Mouse (Mus musculus): ENCODE data around the gene Hoxb3.

Gene Hoxb3

DNA sequence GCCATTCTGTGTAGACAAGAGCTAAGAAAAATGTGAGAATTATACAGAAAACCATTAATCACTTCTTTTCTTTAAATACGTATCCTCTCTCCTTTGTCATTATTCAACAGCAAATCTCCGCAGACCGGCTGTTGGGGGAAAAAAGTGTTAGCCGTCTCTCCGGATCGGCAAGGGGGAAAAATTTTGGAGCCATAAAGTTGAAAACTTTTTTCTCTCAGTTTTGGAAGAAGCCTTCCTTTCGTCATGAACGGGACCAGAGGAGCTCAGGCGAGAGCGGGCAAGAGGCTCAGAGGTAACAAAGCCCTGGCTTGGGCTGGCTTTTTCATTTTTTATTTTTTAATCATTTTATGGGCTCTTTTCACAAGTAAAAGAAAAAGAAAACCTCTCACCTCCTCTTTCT, at the start of gene Hoxb3:
TSS of gene Hoxb3 (plus strand) at position 173 of the 400 bp plus-strand sequence.
- no peak for DNase-seq (ENCODE audit: extremely low read depth, low read depth, low spot score)

DNA sequence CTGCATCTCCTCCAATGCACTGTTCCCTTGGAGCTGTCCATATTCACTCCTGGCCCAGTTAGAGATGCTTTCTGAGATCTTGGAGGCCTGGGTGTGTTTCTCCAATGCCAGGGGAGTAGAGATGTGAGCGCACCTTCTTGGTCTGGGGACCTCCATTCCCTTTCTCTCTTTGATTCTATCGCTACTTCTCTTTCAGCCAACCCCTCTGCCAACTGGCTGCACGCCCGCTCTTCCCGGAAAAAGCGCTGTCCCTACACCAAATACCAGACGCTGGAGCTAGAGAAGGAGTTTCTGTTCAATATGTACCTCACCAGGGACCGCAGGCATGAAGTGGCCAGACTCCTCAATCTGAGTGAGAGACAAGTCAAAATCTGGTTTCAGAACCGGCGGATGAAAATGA, 48.7 kb upstream of the Hoxb3 start:
- no peak for DNase-seq (ENCODE audit: extremely low read depth, low read depth, low spot score)

DNA sequence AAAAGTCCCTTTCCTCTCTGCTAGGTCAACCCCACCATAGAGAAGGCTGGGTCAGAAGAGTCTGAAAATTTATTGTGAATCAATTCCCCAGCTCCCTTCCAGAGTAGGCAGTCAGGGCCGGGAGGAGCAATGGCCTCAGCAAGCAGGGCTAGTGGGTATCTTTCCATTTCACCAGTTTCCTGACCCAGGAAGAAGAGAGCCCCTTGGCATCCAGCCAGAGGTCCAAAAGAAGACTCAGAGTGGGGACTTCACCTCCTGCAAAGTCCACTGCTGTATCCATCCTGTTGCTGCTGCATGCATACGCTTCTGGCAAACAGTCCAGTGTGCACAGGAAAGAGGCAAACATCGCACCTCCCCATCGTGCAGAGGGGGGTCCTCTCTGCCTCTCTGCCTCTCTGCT, 47.2 kb upstream of the Hoxb3 start:
- no peak for DNase-seq (ENCODE audit: extremely low read depth, low read depth, low spot score)

DNA sequence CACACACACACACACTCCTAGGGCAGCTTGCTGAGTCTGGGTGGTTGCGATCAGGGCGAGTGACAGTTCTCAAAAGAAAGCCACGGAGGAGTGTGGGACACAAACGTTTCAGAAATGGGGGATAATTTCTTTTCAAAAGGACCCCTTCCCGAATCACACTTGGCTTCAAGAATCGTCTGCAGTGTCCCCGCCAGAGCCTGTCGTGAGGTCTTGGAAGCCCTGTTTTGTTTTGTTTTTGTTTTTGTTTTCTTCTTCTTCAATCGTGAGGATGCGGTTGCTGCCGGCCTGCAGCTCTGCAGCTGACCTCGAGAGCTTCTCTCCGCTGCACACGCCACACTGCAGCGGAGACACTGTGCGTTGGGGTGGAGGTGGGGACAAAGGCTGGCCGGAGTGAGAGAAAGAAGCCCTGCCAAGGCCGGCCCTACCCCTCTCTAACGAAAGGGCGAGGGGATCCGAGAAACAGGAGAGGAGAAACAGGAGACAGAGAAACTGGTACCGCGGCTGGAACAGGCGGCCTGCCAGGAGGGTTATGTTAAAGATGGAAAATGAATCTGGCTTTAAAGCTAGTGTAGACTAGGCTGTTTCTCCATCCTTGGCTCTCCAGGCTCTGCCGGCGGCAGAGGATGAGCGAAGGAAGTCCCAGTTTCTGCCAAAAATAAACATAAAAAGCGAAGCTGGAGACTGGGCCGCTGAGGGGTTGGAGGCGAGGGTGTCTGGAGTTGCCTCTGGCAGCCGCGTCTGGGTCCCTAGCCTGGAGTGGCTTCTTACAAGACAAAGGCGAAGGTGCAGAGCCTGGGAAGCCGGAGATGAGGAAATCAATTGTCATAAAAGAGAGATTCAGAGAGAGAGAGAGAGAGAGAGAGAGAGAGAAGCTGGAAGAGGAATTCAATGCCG, 45.7 kb upstream of the Hoxb3 start:
- no peak for DNase-seq (ENCODE audit: extremely low read depth, low read depth, low spot score)

DNA sequence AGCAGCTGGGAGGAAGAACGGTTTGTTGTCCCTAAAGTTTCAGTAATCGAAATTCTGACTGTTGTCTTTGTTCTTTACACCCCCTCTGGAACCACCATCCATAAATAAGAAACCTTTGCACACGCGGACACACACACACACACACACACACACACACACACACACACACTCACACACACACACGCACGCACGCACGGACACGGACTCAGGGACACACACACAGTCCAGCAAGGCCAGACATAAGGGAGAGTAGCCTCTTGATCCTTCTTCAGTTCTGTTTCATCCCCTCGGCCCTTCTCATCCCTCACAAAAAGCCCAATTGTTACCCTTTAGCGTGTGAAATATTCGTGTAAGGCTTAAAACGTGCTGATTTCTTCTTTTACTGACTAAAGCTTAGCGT, 44.8 kb upstream of the Hoxb3 start:
- no peak for DNase-seq (ENCODE audit: extremely low read depth, low read depth, low spot score)

DNA sequence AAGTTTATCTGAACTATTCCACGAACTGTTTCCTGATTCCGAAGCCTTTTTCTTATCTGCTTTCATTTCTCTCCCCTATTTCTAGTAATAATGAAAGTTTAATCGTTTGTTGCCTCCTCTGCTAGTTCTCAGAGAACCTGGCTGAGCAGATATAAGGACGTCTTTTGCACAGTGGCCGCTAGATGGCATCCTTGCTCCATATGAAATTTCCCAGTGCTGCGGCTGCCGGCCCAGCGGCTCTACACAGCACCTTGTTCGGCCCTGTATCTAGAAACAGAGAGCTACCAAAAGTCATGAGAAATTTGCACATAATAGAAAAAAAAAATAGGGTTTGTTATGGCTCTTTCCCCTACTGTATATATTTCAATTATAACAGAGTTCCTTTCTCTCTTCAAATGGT, 44.4 kb upstream of the Hoxb3 start:
- peak; percentile 1 for DNase-seq (ENCODE audit: extremely low read depth, low read depth, low spot score)

DNA sequence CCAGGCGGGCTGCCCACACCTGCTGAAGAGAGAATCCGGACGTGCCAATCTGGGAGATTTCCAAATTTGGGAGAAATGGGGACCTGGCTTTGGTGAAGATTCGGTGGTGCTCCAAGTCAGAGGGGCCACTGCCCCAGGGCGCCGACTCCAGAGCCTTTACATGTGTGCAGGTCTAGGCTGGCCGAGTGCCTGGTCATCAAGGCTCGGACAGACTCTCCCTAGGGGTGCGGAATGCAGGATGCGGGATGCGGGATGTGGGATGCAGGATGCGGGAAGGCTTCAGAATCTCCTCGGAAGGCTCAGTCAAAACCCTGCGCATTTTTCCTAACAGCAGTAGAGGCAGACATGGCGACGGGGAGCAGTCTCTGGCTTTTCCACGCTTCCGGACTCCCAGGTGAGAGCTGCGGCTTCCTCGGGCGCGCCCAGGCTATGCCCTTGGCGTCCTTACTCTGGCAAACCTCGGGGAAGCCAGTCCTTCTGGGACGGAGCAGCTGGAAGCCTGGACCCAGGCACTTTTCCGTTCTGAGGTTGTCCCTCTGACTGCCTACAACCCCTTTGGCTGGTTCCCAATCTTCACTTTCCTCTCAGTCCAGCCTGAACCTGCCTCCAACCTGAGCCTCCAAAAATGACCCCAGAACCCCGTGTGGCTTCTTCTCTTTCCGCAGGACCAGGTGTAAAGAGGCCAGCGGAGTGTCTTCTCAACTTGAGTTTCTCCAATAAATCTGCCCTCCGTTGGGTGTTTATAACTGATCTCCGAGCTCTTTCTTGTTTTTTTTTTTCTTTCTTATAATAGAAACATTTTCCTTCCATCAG, 43.5 kb upstream of the Hoxb3 start:
- no peak for DNase-seq (ENCODE audit: extremely low read depth, low read depth, low spot score)

DNA sequence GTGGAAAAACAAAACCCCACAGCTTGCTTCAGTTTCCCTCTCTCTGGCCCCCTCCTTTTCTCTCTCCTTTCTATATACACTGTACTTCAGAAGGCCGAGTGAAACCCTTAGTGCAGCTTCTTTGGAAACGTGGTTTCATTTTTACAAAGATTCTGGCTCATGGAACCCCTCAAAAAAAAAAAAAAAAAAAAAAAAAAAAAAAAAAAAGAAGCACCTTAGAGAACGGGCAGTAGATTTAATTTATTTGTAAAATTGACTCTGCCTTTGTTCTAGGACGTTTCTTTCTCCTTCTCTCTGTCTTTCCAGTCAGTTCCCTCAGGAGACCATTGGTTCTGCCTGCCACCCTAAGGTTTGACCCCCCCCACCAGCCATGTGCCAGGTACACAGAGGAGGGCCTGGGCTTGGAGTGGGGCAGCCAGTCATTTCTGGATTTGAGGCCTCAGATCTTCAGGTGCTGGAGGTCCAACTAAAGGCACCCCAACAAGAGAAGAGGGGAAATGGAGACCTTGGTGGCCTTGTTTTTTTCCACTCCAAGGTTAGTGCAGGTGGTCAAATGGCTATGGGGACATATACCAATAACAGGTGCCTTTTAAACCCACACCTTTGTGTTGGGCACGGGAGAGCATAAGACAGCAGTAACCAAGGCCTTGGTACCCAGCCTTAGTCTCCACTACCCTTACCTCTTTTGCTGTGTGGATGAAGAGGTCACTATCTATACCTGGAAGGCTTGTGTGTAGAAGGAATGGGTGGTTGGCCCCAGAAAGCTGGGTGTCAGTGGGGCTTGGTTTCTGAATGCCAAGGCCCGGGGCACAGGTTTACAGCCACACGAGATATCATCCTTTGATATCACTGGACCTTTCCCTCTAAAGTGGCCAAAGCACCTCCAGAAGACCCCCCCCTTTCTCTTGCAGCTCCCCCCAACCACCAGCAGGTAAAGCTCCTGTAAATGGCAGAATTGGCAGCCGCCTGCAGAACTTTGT, 42.4 kb upstream of the Hoxb3 start:
- DNase-seq (ENCODE audit: extremely low read depth, low read depth, low spot score) = no peak

DNA sequence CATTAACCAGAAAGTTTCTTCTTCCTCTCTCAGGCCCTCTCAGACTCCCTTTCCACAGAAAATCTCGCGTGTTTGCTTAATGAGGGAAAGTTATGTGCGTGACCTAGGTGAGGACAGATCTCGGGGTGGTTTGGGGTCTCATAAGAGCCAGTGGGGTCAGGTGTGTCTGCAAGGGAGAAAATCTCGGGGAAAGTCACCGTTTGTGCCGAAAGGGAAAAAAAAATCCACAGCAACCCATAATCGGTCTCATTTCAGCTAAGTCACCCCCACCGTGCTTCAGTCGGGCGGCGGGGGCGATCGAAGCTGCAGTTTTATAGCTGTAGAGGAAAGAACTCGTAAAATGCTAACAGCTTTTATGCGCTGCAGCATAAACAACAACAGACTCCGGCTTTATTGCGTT, 41.7 kb upstream of the Hoxb3 start:
- no peak for DNase-seq (ENCODE audit: extremely low read depth, low read depth, low spot score)

DNA sequence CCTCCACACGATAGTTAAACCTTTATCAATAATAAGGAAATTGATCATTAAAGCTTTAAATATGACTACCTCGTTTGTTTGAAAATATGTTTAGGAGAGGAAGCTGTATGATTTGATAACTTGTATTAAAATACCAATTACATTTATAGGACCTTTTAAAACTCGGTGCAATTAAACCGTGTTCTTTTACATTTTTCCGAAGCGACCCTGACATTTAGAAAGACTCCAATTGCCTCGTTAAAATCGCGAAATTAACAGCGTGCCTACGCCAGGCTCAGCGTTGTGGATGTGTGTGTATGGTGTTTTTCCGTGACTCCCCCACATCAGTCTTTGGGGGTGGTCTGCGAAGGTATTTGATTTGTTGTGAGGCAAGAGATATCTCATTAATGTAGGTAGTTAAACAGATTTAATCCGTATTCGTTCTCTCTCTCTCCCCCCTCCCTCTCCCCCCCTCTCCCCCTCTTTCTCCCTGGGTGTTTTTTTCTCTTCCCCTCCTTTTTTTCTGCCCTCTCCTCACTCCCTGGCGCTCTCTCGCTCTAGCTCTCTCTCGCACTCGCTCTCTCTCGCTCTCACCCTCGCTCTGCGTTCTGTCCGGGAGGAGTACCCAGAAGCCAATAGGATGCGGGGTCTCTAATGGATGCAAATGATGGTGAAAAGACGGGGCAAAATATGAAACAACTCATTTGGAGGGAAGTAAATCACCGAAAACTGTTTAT, 41.1 kb upstream of the Hoxb3 start, which contains the start of gene Hoxb8:
TSS of gene Hoxb8 (plus strand) at position 51 of the 716 bp plus-strand sequence.
- DNase-seq (ENCODE audit: extremely low read depth, low read depth, low spot score) = no peak

DNA sequence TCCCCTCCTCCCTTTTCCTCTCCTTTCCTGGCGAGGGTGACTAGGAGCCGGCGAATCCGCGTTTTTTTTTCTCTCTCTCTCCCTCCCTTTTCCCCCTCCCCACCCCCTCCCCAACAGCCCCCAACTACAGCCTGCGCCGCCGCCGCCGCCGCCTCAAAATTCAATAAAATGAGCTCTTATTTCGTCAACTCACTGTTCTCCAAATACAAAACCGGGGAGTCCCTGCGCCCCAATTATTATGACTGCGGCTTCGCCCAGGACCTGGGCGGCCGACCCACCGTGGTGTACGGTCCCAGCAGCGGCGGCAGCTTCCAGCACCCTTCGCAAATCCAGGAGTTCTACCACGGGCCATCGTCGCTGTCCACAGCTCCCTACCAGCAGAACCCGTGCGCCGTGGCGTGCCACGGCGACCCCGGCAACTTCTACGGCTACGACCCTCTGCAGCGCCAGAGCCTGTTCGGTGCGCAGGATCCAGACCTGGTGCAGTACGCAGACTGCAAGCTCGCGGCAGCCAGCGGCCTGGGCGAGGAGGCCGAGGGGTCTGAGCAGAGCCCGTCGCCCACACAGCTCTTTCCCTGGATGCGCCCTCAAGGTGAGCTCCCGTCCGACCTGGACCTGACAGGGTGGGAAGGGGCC, 40.2 kb upstream of the Hoxb3 start:
- DNase-seq (ENCODE audit: extremely low read depth, low read depth, low spot score) = no peak

DNA sequence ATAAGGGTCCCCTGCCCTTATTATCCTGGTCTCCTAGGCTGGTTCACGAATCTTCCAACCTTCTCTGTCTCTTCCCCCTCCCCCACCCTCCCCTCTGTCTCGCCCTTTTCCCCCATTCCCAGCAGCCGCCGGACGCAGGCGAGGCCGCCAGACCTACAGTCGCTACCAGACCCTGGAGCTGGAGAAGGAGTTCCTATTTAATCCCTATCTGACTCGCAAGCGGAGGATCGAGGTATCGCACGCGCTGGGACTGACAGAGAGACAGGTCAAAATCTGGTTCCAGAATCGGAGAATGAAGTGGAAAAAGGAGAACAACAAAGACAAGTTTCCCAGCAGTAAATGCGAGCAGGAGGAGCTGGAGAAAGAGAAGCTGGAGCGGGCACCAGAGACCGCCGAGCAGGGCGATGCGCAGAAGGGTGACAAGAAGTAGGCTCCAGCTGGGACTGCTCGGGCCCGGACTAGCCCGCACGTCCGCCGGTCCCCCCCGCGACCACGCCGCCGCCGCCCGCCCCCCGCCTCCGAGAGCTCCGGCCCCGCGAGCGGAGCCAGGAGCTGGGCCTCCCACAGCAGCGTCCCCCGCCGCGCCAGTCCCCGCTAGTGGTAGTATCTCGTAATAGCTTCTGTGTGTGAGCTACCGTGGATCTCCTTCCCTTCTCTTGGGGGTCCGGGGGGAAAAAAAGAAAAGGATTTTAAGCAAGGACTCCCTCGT, 38.9 kb upstream of the Hoxb3 start:
- DNase-seq (ENCODE audit: extremely low read depth, low read depth, low spot score) = no peak

DNA sequence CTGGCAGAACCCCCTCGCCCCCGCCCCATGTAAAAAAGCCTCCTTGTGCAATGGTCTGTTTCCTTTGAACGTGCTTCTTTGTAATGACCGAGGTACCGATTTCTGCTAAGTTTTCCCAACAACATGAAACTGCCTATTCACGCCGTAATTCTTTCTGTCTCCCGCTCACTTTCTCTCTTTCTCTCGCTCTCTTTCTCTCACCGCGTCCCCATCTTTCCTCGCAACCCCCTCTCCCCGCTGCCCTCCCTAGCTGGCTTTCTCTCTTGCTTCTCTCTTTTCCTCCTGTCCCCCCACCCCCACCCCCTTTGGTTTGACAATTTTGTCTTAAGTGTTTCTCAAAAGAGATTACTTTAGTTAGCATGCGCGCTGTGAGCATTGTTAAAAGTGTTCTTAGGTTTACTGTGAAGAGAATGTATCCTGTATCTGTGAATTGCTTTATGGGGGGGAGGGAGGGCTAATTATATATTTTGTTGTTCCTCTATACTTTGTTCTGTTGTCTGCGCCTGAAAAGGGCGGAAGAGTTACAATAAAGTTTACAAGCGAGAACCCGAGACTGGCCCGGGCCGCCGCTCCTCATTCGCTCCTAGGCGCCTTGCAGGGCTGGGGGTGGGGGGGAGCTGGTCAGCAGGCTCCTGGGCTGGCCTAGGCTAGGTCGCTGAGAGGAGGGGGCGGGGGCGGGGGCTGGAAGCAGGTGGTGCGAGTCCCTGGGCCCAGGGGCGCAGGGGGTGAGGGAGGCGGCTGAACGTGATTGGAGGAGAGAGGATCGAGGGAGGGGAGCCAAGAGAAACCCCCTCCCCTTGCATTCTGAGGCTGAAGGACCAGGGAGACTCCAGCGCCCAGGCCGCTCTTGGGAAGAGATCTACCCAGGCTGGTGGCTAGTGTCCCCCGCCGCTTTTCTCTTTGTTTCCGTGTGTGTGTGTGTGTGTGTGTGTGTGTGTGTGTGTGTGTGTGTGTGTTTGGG, 38.1 kb upstream of the Hoxb3 start:
- DNase-seq (ENCODE audit: extremely low read depth, low read depth, low spot score) = no peak

DNA sequence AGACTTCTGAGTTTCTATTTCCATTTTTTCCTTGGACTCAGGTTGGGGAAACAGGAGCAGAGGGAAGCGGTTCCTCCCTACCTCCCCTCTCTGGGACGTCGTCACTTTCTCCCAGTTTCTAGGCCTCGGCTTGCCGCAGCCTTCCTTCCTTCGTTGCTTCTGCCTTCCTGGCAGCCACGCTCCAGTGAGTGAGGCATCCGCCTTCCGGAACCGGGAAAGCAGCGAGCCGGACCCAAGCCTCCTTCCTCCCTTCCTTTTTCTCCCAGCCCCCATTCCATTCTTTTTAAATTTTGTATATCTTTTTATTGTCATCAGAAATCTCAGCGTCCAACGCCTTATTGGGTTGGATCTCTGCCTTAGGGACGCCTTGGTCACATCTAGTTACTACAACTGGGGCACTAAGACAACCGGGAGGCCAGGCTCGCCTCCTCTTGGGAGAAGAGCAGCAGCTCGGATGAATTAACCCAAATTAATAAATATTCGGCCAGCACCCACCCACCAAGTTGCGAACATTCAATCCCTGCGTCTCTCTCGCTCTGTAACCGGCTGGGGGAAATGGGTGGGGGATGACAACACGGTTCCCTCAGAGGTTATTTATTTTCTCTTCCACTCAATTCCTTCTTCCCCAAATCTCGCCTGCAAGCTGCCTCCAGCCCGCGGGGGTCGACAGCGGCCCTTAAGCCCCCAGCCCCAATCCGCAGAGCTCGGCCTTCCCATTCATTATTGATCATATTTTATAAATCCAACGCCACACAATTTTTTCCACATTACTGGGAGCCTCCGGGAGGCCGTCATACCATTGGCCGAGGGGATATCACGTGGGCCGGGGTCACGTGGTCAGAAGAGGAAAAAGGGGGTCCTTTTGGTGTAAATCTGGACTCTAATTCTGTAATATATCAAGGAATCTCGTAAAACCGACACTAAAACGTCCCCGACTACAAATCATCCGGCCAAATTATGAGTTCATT, 37.1 kb upstream of the Hoxb3 start, which contains the start of gene Hoxb7:
TSS of gene Hoxb7 (plus strand) at position 853 of the 968 bp plus-strand sequence.
- no peak for DNase-seq (ENCODE audit: extremely low read depth, low read depth, low spot score)

DNA sequence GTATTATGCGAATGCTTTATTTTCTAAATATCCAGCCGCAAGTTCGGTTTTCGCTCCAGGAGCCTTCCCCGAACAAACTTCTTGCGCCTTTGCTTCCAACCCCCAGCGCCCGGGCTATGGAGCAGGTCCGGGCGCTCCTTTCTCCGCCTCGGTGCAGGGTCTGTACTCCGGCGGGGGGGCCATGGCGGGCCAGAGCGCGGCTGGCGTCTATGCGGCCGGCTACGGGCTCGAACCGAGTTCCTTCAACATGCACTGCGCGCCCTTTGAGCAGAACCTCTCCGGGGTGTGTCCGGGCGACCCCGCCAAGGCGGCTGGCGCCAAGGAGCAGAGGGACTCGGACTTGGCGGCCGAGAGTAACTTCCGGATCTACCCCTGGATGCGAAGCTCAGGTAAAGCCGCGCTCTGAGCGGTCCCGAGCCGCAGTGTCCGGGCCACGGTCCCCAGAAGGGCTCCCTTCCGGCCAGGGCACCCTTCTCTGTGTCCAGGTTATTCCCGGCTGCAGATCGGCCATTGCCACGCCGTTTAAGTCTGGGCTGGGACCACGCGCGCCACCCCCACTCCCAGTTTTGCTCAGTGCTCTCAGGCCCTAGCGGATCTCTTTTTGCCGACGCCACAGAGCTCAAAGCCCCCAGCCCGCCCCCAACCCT, 36.3 kb upstream of the Hoxb3 start:
- no peak for DNase-seq (ENCODE audit: extremely low read depth, low read depth, low spot score)

DNA sequence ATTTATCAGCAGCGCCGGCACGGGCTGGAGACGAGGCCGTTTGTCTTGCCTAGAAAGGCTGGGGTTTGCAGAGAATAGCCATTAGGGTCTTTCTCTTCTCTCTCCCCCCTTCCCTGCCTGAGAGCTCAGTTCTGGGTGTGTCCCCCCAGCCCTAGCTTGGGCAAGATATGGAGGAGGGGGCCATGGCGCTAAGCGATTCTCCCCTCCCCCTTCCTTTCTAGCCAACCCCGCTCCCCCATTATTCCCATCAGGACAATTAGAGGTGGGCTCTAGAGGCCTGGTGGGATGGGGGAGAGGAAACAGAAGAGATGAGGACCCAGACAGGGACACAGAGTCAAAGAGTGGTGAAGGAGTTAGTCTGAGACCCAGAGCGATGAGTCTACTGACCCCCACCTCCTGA, 35.7 kb upstream of the Hoxb3 start:
- no peak for DNase-seq (ENCODE audit: extremely low read depth, low read depth, low spot score)

Data from fat pad, adult 2 months (tissue).